Mouse (Mus musculus): ENCODE measurements around the gene Pnldc1. TPM values are rescaled to one million over a fixed set of nuclear protein-coding genes. Genes with fewer than 3 reads are reported as not detected.

The Pnldc1 gene
- polyA plus RNA-seq, 1 experiment from 2014 or later: 2.4 TPM

DNA sequence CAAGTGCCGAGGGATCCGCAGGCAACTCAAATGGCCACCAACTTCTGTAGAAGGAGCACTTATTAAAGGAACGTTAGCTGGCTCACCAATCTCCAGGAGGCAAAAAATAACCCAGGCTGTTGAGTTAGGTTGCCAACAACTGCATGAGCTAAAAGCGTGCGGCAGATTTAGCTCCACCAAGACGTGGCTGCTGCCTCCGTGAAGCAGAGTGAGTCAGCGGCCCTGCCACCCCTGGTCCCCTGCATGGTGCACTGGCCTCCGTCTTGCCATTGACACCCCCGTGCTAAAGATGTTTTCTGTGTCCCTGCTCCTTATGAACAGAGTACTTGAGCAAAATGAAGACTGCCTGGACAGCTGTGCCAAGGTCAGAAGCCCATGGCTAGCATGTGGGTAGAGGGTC lies 43.2 kb downstream of the Pnldc1 start:
- Histone ChIP-seq H3K4me3 (no peak overlapping the region), H3K27ac (no peak overlapping the region), H3K9me3 (no peaks in the 10 kb centered on the region), H3K36me3 (no peaks in the 10 kb centered on the region), H3K27me3 (ENCODE audit: insufficient read depth, poor library complexity, severe bottlenecking) (no peaks in the 10 kb centered on the region; the same call in 1 of the 2 replicates), H3K4me1 (replicated peaks) (0 out of 2 replicates have a peak, but pooled peaks cover 3% of the 10 kb centered on the region)
- DNase-seq (ENCODE audit: low spot score): no peak
- WGBS: 85% methylated on average over 10 of the region's 10 CpGs

- 77% methylated on average over 3 of the region's 3 CpGs for WGBS
- Histone ChIP-seq H3K27me3 (ENCODE audit: insufficient read depth, poor library complexity, severe bottlenecking) (no peaks in the 10 kb centered on the region; the same call in 1 of the 2 replicates), H3K36me3 (no peaks in the 10 kb centered on the region), H3K9me3 (no peaks in the 10 kb centered on the region), H3K4me1 (replicated peaks) (0 out of 2 replicates have a peak, but pooled peaks cover 3% of the 10 kb centered on the region), H3K4me3 (no peak overlapping the region), H3K27ac (no peak overlapping the region)
- DNase-seq (ENCODE audit: low spot score): no peak
These were observed 44.6 kb downstream of the Pnldc1 start for GRCm38 (mm10) chr17:12865407-12865806.

DNA sequence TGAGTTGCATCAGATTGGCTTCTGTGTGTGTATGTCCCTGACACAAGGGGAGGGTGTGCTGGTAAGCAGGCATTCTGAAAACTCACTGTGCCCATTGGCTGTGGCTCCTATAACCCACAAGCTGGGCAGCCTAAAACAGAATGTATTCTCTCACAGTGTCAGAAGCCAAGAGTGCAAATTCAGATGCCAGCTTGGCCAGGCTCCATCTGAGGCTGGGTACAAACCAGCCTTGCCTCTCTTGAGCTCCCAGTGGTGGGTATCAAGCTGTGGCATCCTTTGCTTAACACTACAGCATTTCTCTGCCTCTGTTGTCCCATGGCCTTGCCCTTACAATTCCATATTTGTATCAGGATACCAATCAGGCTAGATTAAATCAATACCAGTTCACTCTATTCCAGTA lies 45.9 kb downstream of the Pnldc1 start:
- no peak overlapping the region for H3K27ac ChIP-seq
- H3K27me3 ChIP-seq (ENCODE audit: insufficient read depth, poor library complexity, severe bottlenecking): no peaks in the 10 kb centered on the region
- H3K9me3 ChIP-seq: no peaks in the 10 kb centered on the region
- no peak for DNase-seq (ENCODE audit: low spot score)
- H3K4me3 ChIP-seq: no peak overlapping the region
- no peaks in the 10 kb centered on the region for H3K36me3 ChIP-seq
- H3K4me1 ChIP-seq (replicated peaks): 0 out of 2 replicates have a peak, but pooled peaks cover 3% of the 10 kb centered on the region

DNA sequence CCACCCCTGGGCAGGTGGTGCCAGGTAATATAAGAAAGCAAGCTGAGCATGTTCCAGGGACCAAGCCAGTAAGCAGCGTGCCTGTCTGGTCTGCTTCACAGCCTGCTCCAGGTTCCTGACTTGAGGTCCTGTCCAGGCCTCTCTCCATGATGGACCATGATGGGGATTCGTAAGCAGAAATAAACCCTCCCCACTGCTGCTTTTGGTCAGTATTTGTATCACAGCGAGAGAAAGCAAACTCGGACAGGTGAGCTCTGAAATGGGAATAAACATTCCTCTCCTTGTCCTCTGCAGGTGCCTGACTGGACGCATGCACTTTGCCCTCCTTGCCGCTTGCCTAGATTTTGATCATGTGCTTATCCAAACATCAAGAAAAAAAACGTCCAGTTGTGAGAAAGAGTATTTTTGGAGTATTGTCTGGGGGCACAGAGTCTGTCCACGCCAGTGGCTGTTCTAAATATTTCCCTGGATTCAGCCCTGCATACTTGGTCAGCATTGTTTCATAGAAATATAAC lies 51.0 kb downstream of the Pnldc1 start:
- no peak overlapping the region for H3K4me3 ChIP-seq
- 85% methylated on average over 8 of the region's 8 CpGs for WGBS
- no peak overlapping the region for H3K27ac ChIP-seq
- H3K36me3 ChIP-seq: no peaks in the 10 kb centered on the region
- no peaks in the 10 kb centered on the region for H3K27me3 ChIP-seq (ENCODE audit: insufficient read depth, poor library complexity, severe bottlenecking)
- DNase-seq (ENCODE audit: low spot score): no peak
- H3K9me3 ChIP-seq: no peaks in the 10 kb centered on the region
- H3K4me1 ChIP-seq (replicated peaks): no peaks in the 10 kb centered on the region

DNA sequence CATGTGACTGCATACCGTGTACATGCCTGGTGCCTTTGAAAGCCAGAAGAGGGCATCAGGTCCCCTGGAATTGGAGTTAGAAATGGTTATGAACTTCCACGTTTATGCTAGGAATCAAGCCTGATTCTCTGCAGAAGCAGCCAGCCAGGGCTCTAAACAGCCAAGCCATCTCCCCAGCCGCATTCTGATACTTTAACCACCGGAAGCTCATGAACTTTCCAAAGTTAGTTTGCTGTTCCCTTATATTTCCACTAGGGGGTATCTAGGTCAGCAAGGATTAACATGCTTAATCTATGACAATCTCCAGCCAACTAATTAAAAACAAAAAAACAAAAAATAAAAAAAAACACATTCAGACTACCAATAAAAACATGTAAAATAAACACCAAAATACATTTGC lies 52.0 kb downstream of the Pnldc1 start:
- 51% methylated on average over 4 of the region's 4 CpGs for WGBS
- Histone ChIP-seq H3K9me3 (no peaks in the 10 kb centered on the region), H3K36me3 (no peaks in the 10 kb centered on the region), H3K27me3 (ENCODE audit: insufficient read depth, poor library complexity, severe bottlenecking) (no peaks in the 10 kb centered on the region), H3K4me1 (replicated peaks) (no peaks in the 10 kb centered on the region), H3K4me3 (no peak overlapping the region), H3K27ac (no peak overlapping the region)
- DNase-seq (ENCODE audit: low spot score): no peak

DNA sequence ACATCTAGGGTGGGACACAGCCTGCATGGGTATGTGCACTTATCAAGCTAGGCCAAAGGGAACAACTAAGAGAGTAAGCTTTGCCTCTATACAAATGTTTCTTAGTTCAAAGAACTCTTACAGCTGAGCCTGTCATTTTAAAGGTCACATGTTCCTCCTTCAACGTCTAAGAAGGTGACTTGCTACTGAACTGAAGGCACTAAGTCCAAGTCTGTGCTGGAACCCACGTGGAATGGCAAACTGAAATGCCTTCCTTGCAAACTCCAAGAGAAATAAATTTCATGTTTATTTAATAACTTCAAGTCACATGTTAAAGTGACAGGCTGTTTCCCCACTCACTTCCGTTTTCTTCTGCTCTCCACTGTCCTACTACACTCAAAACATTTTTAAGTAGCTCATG lies 52.6 kb downstream of the Pnldc1 start:
- Histone ChIP-seq H3K9me3 (no peaks in the 10 kb centered on the region), H3K4me3 (no peak overlapping the region), H3K4me1 (replicated peaks) (no peaks in the 10 kb centered on the region), H3K27ac (no peak overlapping the region), H3K27me3 (ENCODE audit: insufficient read depth, poor library complexity, severe bottlenecking) (no peaks in the 10 kb centered on the region), H3K36me3 (no peaks in the 10 kb centered on the region)
- 64% methylated on average over 3 of the region's 3 CpGs for WGBS
- DNase-seq (ENCODE audit: low spot score): no peak

- WGBS: 94% methylated on average over 11 of the region's 11 CpGs
- Histone ChIP-seq H3K27me3 (ENCODE audit: insufficient read depth, poor library complexity, severe bottlenecking) (no peaks in the 10 kb centered on the region), H3K4me1 (replicated peaks) (no peaks in the 10 kb centered on the region), H3K27ac (no peak overlapping the region), H3K36me3 (no peaks in the 10 kb centered on the region), H3K9me3 (no peaks in the 10 kb centered on the region), H3K4me3 (no peak overlapping the region)
- DNase-seq (ENCODE audit: low spot score): no peak
These were observed 55.6 kb downstream of the Pnldc1 start for GRCm38 (mm10) chr17:12854386-12854785.

GRCm38 (mm10) chr17:12853821-12854220 lies 56.2 kb downstream of the Pnldc1 start:
- DNase-seq (ENCODE audit: low spot score): no peak
- 84% methylated on average over 2 of the region's 2 CpGs for WGBS
- H3K4me1 ChIP-seq (replicated peaks): no peaks in the 10 kb centered on the region

GRCm38 (mm10) chr17:12851689-12852088 lies 58.3 kb downstream of the Pnldc1 start:
- Histone ChIP-seq H3K36me3 (no peaks in the 10 kb centered on the region), H3K4me1 (replicated peaks) (0 out of 2 replicates have a peak, but pooled peaks cover under 1% of the 10 kb centered on the region), H3K27me3 (ENCODE audit: insufficient read depth, poor library complexity, severe bottlenecking) (no peaks in the 10 kb centered on the region), H3K9me3 (no peaks in the 10 kb centered on the region), H3K4me3 (no peak overlapping the region), H3K27ac (no peak overlapping the region)
- DNase-seq (ENCODE audit: low spot score): no peak
- 68% methylated on average over 11 of the region's 11 CpGs for WGBS

More at GRCm38 (mm10) chr17:12853821-12854220, 56.2 kb downstream of the Pnldc1 start:
- Histone ChIP-seq H3K9me3 (no peaks in the 10 kb centered on the region), H3K4me3 (no peak overlapping the region), H3K27ac (no peak overlapping the region), H3K27me3 (ENCODE audit: insufficient read depth, poor library complexity, severe bottlenecking) (no peaks in the 10 kb centered on the region), H3K36me3 (no peaks in the 10 kb centered on the region)

DNA sequence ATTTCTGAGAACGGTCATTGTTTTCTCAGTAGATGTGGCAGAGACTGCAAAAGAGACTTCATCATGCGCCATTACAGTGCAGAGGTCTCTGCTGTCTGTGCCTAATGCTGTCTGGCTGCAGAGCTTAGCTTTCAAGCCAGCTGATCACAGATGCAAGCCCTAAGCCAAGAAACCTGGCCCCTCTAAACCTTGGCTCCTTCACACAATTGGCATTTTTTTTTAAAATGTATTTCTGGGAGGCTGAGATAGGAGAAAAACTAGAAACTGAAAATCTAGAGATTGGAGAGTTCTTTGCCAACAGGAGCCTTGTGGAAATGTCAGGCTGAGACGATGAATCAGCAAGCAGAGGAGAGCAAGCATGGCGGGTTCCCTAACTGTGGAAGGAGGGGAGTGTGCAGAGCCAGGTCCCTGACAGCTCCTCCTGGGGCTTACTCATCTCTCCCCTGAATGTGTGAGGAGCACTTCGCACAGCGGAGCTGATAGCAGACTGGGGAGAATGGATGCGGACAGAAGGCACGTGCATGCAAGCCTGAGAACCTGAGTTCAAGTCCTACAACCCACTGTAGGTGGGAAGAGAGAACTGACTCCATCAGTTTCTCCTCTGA lies 60.1 kb downstream of the Pnldc1 start:
- 83% methylated on average over 8 of the region's 8 CpGs for WGBS
- H3K27ac ChIP-seq: no peak overlapping the region
- DNase-seq (ENCODE audit: low spot score): no peak

DNA sequence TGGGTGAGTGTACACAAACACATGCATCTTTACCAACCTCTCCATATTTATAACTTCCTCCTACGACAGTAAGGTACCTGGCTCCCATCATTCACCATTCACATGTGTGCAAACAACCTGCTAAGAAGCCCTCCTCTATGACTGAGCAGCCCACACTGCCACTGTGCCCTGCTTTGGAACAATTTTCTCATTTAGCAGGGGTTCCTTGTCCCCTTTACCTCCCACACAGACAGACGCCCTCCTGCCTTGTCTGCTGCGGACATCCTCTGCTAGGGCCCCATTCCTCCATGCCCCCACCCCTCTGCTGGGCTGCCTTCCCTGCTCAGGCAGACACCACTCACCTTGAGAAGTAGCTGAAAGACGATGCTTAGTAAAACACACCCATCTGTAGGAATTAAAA lies 62.3 kb downstream of the Pnldc1 start:
- 69% methylated on average over 4 of the region's 4 CpGs for WGBS
- peaks cover 10% of the 10 kb centered on the region for H3K4me1 ChIP-seq (replicated peaks)
- H3K27ac ChIP-seq: no peak overlapping the region
- H3K4me3 ChIP-seq: no peak overlapping the region
- H3K27me3 ChIP-seq (ENCODE audit: insufficient read depth, poor library complexity, severe bottlenecking): no peaks in the 10 kb centered on the region
- H3K9me3 ChIP-seq: no peaks in the 10 kb centered on the region
- no peak for DNase-seq (ENCODE audit: low spot score)
- no peaks in the 10 kb centered on the region for H3K36me3 ChIP-seq

More for the DNA sequence above, 60.1 kb downstream of the Pnldc1 start:
- Histone ChIP-seq H3K4me3 (no peak overlapping the region), H3K9me3 (no peaks in the 10 kb centered on the region), H3K27me3 (ENCODE audit: insufficient read depth, poor library complexity, severe bottlenecking) (no peaks in the 10 kb centered on the region), H3K4me1 (replicated peaks) (peaks cover 10% of the 10 kb centered on the region), H3K36me3 (no peaks in the 10 kb centered on the region)

DNA sequence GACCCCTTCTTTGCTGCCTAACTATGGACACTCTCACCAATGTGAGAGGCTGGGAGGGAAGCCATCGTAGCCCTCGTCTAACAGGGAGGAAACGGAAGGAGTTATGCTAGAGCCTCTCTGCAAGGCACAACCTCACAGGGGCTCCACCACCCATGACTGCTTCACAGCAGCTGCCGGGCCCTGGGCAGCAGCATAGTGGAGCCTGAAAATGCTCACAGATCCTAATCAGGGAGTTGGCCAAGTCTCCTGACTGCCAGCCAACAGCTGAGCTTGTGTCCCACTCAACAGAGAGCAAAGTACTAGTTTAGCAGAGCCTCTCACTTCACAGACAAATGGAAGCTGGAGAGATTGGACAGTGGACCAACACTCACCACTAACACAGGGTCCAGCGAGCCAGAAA lies 63.6 kb downstream of the Pnldc1 start:
- H3K9me3 ChIP-seq: no peaks in the 10 kb centered on the region
- WGBS: 85% methylated on average over 5 of the region's 5 CpGs
- no peak overlapping the region for H3K27ac ChIP-seq
- peaks cover 10% of the 10 kb centered on the region for H3K4me1 ChIP-seq (replicated peaks)
- H3K4me3 ChIP-seq: no peak overlapping the region
- DNase-seq (ENCODE audit: low spot score): no peak
- H3K36me3 ChIP-seq: no peaks in the 10 kb centered on the region
- no peaks in the 10 kb centered on the region for H3K27me3 ChIP-seq (ENCODE audit: insufficient read depth, poor library complexity, severe bottlenecking)

DNA sequence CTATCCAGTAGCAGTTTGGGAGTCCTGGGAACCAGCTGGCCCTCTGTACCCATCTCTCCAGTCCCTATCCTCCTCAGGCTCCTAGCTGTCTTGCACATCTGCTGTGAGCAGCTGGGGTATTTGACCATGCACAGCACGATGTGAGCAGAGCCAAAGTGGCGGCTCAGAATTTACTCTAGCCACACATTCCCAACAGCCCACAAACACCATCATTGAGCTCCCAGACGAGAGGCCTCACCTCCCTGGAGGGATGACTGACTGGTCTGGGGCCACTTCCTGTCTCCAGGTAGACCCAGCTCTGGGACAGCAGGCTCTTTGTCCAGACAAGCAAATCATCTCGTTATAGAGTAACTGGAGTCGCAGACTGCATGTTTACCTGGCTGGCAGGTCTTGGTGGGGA lies 64.2 kb downstream of the Pnldc1 start:
- H3K27ac ChIP-seq: no peak overlapping the region
- no peak overlapping the region for H3K4me3 ChIP-seq
- H3K27me3 ChIP-seq (ENCODE audit: insufficient read depth, poor library complexity, severe bottlenecking): no peaks in the 10 kb centered on the region
- H3K36me3 ChIP-seq: no peaks in the 10 kb centered on the region
- DNase-seq (ENCODE audit: low spot score): no peak
- H3K9me3 ChIP-seq: no peaks in the 10 kb centered on the region
- WGBS: 50% methylated on average over 5 of the region's 5 CpGs
- H3K4me1 ChIP-seq (replicated peaks): peaks cover 10% of the 10 kb centered on the region

DNA sequence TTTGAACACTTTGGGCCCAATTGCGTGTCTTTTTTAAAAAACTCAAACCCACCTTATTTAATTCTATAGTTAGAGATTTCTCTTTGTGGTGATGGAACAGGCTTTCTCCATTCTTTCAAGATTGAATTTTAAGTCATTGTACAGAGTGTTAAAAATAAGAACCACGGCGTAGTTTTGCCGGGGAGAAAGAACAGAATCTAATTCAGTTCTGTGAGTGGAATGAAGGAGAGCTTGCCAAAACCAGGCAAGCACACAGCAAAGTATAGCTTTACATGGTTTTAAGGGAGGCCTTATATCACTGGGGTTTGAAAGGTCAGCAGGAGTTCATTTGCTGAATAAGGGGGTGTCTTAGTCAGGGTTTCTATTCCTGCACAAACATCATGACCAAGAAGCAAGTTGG lies 65.5 kb downstream of the Pnldc1 start:
- Histone ChIP-seq H3K27me3 (ENCODE audit: insufficient read depth, poor library complexity, severe bottlenecking) (no peaks in the 10 kb centered on the region), H3K4me3 (no peak overlapping the region), H3K27ac (no peak overlapping the region), H3K4me1 (replicated peaks) (peaks cover 10% of the 10 kb centered on the region), H3K9me3 (no peaks in the 10 kb centered on the region), H3K36me3 (no peaks in the 10 kb centered on the region)
- 94% methylated on average over 4 of the region's 4 CpGs for WGBS
- DNase-seq (ENCODE audit: low spot score): no peak
